Mouse (Mus musculus): Measurements from ENCODE around the gene Gm12216.

DNA sequence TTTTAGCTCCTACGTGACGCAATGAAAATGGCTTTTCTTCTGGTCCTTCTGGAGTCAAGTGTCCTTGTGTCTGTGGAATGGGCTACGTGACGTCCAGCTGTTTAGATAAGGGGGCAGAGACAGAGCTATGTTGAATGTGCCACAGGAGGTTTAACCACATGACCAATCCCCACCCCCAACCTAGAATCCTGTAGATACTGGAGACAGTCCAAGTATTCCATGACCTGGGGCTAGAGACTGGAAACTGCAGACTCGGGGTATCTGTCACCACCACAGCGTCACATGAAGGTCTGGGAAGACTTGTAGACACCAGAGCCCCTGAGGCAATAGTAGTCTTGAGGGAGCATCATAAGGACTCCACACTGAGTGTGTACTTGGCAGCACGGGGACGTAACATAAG is 63.2 kb downstream of the Gm12216 start:
- TF ChIP-seq CTCF (IDR thresholded peaks at IDR 0.05; ENCODE audit: extremely low read depth, insufficient read depth, low read length) (no peak), POLR2A (IDR thresholded peaks at IDR 0.05; ENCODE audit: extremely low read depth, insufficient read depth, low read length) (no peak)
